Comparison of ENCODE assay signal across 17 mouse cellular contexts in the genomic region with DNA sequence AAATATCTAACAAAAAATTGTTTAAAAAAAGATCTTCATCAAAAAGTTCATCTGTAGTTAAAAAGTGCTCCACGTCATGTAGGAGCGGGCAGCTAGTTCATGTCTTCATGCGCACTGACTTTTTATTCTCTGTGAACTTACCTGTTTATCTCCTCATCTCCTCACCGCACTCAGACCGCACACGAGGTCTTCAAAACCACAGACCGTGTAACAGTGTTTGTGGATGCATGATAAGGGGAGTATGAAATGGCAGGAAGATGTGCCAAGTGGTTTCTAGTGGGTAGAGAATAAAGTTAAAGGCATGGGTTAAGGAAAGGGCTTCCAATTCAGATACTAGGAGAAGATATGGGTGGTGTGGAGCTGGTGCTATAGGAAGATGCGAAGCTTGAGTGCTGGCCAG. TPM values are rescaled to one million over a fixed set of nuclear protein-coding genes. Genes with fewer than 3 reads are reported as not detected.
"Had no signal": no experiment of that assay in that cellular context is flagged by ENCODE, and none has a peak within 500 bp of the region (broad histone marks: within the 10 kb centered on the region; RNA-seq: fewer than 3 reads in every experiment).

No protein-coding gene starts in this region.

- ATAC-seq: hindbrain, postnatal 0 days; intestine, embryonic 16.5 days; liver, embryonic 12.5 days had no signal

- DNase-seq: gastrocnemius, adult 2 months; gastrocnemius, postnatal 10 days; gastrocnemius, postnatal 25 days; heart, adult 2 months; heart, postnatal 14 days; heart, postnatal 4 days; kidney, adult 11 months; kidney, adult 2 months; kidney, postnatal 10 days; kidney, postnatal 25 days; kidney, postnatal 4 days; left cerebral cortex, postnatal 4 days had no signal

RNA-seq across cellular contexts. Expression of a gene that starts 14.6 kb away (rescaled TPM):
- total RNA-seq: gastrocnemius, adult 2 months; gastrocnemius, postnatal 25 days; granulocyte monocyte progenitor cell, adult 5-6 weeks; heart, adult 2 months; heart, postnatal 4 days; liver, adult 2 months had no signal
